Mouse (Mus musculus) embryonic fibroblast, embryonic 13.5 days (primary cell): ENCODE measurements around the gene Slc44a1.

Experiments
- CTCF ChIP-seq: IDR thresholded peaks from 2 replicates; pipeline ENCODE4 v1.5.1; 2011; ENCODE audit warnings: mild to moderate bottlenecking, control low read depth, low read length, moderate library complexity, borderline replicate concordance; ENCODE audit not compliant: insufficient read depth
- POLR2A ChIP-seq: IDR thresholded peaks from 2 replicates; pipeline ENCODE4 v1.6.1; 2011; ENCODE audit warnings: low read depth, mild to moderate bottlenecking, control low read depth, low read length, moderate library complexity

- TF ChIP-seq CTCF (no peak), POLR2A (no peak)
Measured at GRCm38 (mm10) chr4:53411958-53412870, 28.0 kb upstream of the Slc44a1 start.
